Mouse (Mus musculus): ENCODE measurements around the gene Sema3f.

DNA sequence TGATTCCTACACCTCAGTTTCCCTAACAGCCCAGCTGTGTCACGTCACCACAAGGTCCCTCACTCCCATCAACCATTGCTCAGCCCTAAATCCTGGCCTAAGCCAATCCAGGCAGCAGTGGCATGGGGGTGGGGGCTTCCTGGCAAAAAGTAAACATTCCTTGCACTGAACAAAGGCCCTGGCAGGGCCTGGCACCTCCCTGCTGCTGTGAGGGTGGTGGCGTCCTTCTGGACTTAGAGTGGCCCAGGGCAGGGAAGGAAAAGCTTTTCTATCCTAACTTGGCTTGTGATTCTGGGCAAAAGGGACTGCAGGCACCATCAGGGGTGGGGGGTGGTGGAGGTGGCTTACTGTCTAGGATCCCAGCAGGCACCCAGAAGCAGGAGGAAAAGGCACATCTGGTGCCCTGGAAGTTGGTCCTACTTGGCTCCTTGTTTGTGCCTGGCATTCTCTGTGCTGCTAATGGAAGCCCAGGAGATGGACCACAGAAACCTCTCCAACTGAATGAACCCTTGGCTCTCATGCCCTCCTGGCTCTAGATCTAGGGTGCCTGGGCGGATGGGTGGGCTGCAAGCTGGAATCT, 7.6 kb downstream of the Sema3f start:
- TF ChIP-seq CTCF (IDR thresholded peaks at IDR 0.05; ENCODE audit: low read depth) = no peak
- no peak for TF ChIP-seq EP300 (IDR thresholded peaks at IDR 0.05; ENCODE audit: low read depth)
